Mouse (Mus musculus) lung, adult 2 months (tissue): ENCODE data around the gene Saa2. TPM values are rescaled to one million over a fixed set of nuclear protein-coding genes. Genes with fewer than 3 reads are reported as not detected.

Experiments used
- DNase-seq: peaks from one replicate; pipeline ENCODE4 v3.0.0; 2022
- H3K4me1 ChIP-seq: fragments of 200-500 bp; 2 replicates; pipeline ENCODE4 v1.6.1; 2011; ENCODE audit warnings: low read length; ENCODE audit not compliant: control insufficient read depth, insufficient read depth
- H3K4me3 ChIP-seq: fragments of 200-500 bp; replicated peaks from 2 replicates; pipeline ENCODE3; 2011; ENCODE audit warnings: low read depth, mild to moderate bottlenecking, control low read depth, low read length; ENCODE audit errors: extremely low read depth
- CTCF ChIP-seq: fragments of 200-500 bp; IDR thresholded peaks from 2 replicates; pipeline ENCODE4 v1.5.1; 2011; ENCODE audit warnings: mild to moderate bottlenecking, low read length, control low read depth; ENCODE audit not compliant: insufficient read depth
- POLR2A ChIP-seq: fragments of 200-500 bp; IDR thresholded peaks from 2 replicates; pipeline ENCODE4 v1.6.1; 2011; ENCODE audit warnings: low read depth, mild to moderate bottlenecking, control low read depth, low read length, borderline replicate concordance; ENCODE audit errors: extremely low read depth
- WGBS: fragments of 180-500 bp; shearing (Covaris S2); methylation state at CpG from one replicate; pipeline ENCODE4 v1.1.7; 2018; 5-methylcytosine and 5-hydroxymethylcytosine counted together
- polyA plus RNA-seq: library from polyadenylated mRNA; depleted of rRNA; stranded (reverse); fragments of >200 nt; gene quantifications from 2 replicates; pipeline ENCODE4 v1.2.3, GENCODE M21; 2012; rRNA removed

Gene Saa2
- polyA plus RNA-seq, 1 experiment, result not detected

DNA sequence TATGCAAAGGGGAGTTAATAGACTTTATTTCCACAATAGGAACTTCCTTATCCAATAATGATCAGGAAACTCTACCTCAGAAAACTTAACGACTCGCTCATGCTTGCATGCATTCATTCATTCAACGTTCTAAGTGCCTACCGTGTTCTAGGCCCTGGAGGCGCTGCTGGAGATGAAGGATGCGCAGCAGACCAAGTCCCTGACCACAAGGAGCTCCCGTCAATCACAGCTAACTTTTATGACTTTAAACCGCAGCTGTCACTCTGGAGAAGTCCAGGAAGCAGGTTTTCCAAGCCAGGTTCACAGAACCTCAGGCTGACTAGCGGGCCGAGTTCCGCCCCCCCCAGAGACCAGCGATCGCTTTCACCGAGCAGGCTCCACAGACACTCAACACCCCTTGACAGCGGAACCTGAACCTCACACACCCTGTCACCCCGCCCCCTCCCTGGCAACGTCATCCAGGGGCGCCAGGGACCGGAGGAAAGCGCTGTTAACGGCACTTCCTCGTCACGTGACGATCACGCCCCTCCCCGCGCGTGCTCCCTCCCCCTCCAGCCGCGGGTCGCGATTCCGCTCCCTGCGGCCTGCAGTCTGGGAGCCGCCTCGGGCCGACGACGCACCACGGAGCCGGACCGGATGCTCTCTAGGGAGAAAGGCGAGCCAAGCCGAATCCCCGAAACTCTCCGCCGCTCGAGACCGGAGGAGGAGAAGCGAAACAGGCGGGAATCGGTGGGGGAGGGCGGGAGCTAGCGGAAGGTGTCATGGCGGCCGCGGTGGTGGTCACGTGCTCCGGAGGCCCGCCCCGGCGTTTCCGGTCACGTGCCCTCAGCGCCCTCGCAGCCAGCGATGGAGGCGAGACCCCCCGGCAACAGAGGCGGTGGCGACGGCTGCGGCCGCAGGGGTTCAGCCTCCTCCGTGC lies 44.0 kb downstream of the Saa2 start, which contains the start of the genes Hps5 and Gtf2h1:
Hps5 (minus strand) TSS at position 778 of the 919 bp plus-strand sequence.
Gtf2h1 (plus strand) TSS at position 817 of the 919 bp plus-strand sequence.
- H3K4me1 ChIP-seq, result peaks cover 9% of the 10 kb centered on the region
- TF ChIP-seq POLR2A, result peak; percentile 48
- TF ChIP-seq CTCF, result 0 out of 2 replicates have a peak, but pooled peaks have one; percentile 3
- peak; percentile 98 for DNase-seq
- under 1% methylated on average over 75 of the region's 75 CpGs for WGBS
- peak within 1 kb of the TSS; percentile 94 for H3K4me3 ChIP-seq

DNA sequence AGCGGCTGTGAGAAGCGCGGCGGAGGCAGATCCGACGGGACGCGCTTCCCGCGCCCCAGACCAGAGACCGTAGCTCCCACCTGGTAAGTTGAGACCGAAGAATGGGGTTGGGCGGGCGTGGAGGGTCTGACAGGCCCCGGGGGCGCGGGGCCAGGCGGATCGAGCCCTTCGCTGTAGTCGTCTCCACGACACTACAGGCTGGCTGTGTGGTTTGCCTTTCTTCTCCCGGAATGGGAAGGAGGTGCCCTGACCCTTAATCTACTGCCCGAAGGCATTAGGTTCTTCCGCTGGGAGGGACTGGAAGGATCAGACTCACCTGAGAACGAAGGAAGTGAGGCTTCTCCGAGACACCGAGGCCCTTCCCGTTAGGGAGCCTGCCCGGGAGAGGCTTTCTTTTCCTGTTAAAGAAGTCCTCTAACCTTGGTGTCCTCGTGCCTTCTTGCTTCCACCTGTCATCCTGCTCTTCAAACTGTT lies 44.7 kb downstream of the Saa2 start:
- H3K4me1 ChIP-seq, result peaks cover 9% of the 10 kb centered on the region
- under 1% methylated on average over 31 of the region's 31 CpGs for WGBS
- TF ChIP-seq CTCF, result no peak
- TF ChIP-seq POLR2A, result no peak
- DNase-seq, result no peak
- H3K4me3 ChIP-seq, result peak overlapping the region; percentile 94

DNA sequence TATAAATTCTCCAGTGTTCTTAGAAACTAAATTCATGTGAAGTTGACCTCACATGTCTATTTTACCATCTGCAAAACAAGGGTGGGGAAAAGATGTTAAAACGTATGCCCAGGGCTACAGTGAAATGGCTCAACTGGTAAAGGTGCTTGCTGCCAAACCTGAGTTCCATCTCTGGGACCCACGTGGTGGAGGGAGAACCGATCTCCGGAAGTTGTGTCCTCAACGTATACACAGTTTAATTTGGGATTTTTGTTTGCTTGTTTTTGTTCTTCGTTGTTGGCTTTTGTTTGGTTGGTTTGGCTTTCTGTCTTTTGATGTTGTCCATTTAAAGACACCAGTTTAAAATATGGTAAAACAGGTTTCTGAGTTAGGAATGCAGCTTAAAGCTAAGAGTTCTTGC lies 45.2 kb downstream of the Saa2 start:
- H3K4me3 ChIP-seq, result peak overlapping the region; percentile 6
- DNase-seq, result no peak
- H3K4me1 ChIP-seq, result peaks cover 9% of the 10 kb centered on the region
- no peak for TF ChIP-seq CTCF
- TF ChIP-seq POLR2A, result no peak
- 34% methylated on average over 6 of the region's 6 CpGs for WGBS

Other genes starting within 250 kb of the Saa2 start
- 7.2 and 9.5 TPM in 2 replicates for gene Sergef, start 112.0 kb upstream of the Saa2 start, polyA plus RNA-seq
- gene Tph1, start 79.3 kb upstream of the Saa2 start, polyA plus RNA-seq, result 0.09 TPM in 1 of 2 replicates, not detected in the other
- 4.5 and 4.9 TPM in 2 replicates for gene Saal1, start 41.1 kb upstream of the Saa2 start, polyA plus RNA-seq
- gene Saa3, start 36.1 kb upstream of the Saa2 start, polyA plus RNA-seq, result 0.97 and 1.4 TPM in 2 replicates
- gene Saa4, start 19.2 kb upstream of the Saa2 start, polyA plus RNA-seq, result 0.05 and 0.07 TPM in 2 replicates
- gene Saa1, start 8.8 kb upstream of the Saa2 start, polyA plus RNA-seq, result 2.4 TPM in 1 of 2 replicates, not detected in the other
- 12.3 and 15.4 TPM in 2 replicates for gene Hps5, start 44.3 kb downstream of the Saa2 start, polyA plus RNA-seq
- gene Gtf2h1, start 44.3 kb downstream of the Saa2 start, polyA plus RNA-seq, result 6.7 and 7.4 TPM in 2 replicates
- gene Ldha, start 89.7 kb downstream of the Saa2 start, polyA plus RNA-seq, result 223 and 371 TPM in 2 replicates
- gene Ldhc, start 109.4 kb downstream of the Saa2 start, polyA plus RNA-seq, result not detected in 2 replicates
- 57.3 and 75.1 TPM in 2 replicates for gene Tsg101, start 168.2 kb downstream of the Saa2 start, polyA plus RNA-seq
- 1.9 and 3.9 TPM in 2 replicates for gene Uevld, start 206.7 kb downstream of the Saa2 start, polyA plus RNA-seq
- not detected in 2 replicates for gene Gm9999, start 231.8 kb downstream of the Saa2 start, polyA plus RNA-seq